Mouse (Mus musculus) forebrain, postnatal 0 days (tissue): Measurements from ENCODE around the gene Decr2. TPM values are rescaled to one million over a fixed set of nuclear protein-coding genes. Genes with fewer than 3 reads are reported as not detected.
"Not testable (repeated sequence)": the region's sequence is repeated elsewhere in the genome, so short reads cannot be mapped to it uniquely, and the experiment has no call there.

ENCODE experiments used
- ATAC-seq: fragments of 200-750 bp; cut with Nextera tagmentation; 2 replicates; pipeline ENCODE4 v1.8.0; 2017; ENCODE audit warnings: mild to moderate bottlenecking, moderate library complexity
- DNase-seq: peaks from one replicate; pipeline ENCODE4 v3.0.0-alpha.2; 2015
- H3K27ac ChIP-seq: fragments of 300-500 bp; sonication (generic); 2 replicates; pipeline ENCODE4 v1.5.1; 2014; ENCODE audit warnings: low read depth, mild to moderate bottlenecking, antibody characterized with exemption, low read length, moderate library complexity, mixed read lengths
- H3K27me3 ChIP-seq: fragments of 300-500 bp; sonication (generic); 2 replicates; pipeline ENCODE4 v1.6.1; 2014; ENCODE audit warnings: mild to moderate bottlenecking, low read length, mixed read lengths; ENCODE audit not compliant: insufficient read depth
- H3K36me3 ChIP-seq: fragments of 300-500 bp; sonication (generic); 2 replicates; pipeline ENCODE4 v1.6.1; 2014; ENCODE audit warnings: mild to moderate bottlenecking, moderate library complexity; ENCODE audit not compliant: insufficient read depth
- H3K4me1 ChIP-seq: fragments of 300-500 bp; sonication (generic); 2 replicates; pipeline ENCODE4 v1.6.1; 2014; ENCODE audit warnings: antibody characterized with exemption; ENCODE audit not compliant: insufficient read depth
- H3K4me2 ChIP-seq: fragments of 300-500 bp; sonication (generic); 2 replicates; pipeline ENCODE4 v1.6.1; 2014; ENCODE audit warnings: low read depth, mild to moderate bottlenecking, moderate library complexity
- H3K4me3 ChIP-seq: fragments of 300-500 bp; sonication (generic); 2 replicates; pipeline ENCODE4 v1.5.1; 2014; ENCODE audit warnings: low read depth, low read length, mixed read lengths
- H3K9ac ChIP-seq: fragments of 300-500 bp; sonication (generic); 2 replicates; pipeline ENCODE4 v1.6.1; 2014; ENCODE audit warnings: mild to moderate bottlenecking
- H3K9me3 ChIP-seq: fragments of 300-500 bp; sonication (generic); 2 replicates; pipeline ENCODE4 v1.6.1; 2016; ENCODE audit warnings: low read length
- CTCF ChIP-seq: sonication (generic); IDR thresholded peaks from 2 replicates; pipeline ENCODE4 v1.5.1; 2016; ENCODE audit warnings: antibody characterized with exemption, control low read depth, low read depth
- WGBS: fragments of 180-500 bp; shearing (Covaris S2); extraction: QIAGEN DNeasy Blood & Tissue Kit; methylation state at CpG from one replicate; pipeline ENCODE4 v1.1.7; 2014; 5-methylcytosine and 5-hydroxymethylcytosine counted together
- polyA plus RNA-seq: library from polyadenylated mRNA; unstranded; fragments of >200 nt; fragmentation: Nextera tagmentation; extraction: Ambion mirVana; gene quantifications from 2 replicates; pipeline ENCODE4 v1.2.1, GENCODE M21; 2015
- total RNA-seq: library from RNA; depleted of rRNA; stranded (reverse); fragments of >200 nt; gene quantifications from 2 replicates; pipeline ENCODE4 v1.2.3, GENCODE M21; 2014

Decr2 gene
- total and polyA plus RNA-seq, 2 experiments from 2014 or later: 32.7 to 35.3 TPM

GRCm38 (mm10) chr17:26099316-26099715, 9.2 kb upstream of the Decr2 start:
- H3K9ac ChIP-seq, H3K27ac ChIP-seq: not testable (repeated sequence)

DNA sequence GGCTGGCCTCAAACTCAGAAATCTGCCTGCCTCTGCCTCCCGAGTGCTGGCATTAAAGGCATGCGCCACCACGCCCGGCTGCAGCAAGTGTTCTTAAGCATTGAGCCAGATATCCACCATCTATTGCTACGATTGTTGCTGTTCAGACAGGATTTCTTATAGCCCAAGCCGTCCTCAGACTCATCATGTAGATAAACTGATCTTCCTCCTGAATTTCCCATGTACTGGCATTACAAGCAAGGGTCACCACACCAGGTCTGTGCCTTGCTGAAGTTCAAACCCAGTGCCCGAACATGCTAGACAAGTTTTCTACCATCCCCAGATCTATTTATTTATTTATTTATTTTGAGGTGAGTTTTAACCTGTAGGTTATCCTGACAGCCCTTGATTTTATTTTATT, 8.3 kb upstream of the Decr2 start:
- Histone ChIP-seq H3K9ac (no peak overlapping the region), H3K9me3 (no peaks in the 10 kb centered on the region), H3K4me1 (no peaks in the 10 kb centered on the region), H3K4me2 (no peak overlapping the region), H3K36me3 (no peaks in the 10 kb centered on the region), H3K27me3 (no peaks in the 10 kb centered on the region), H3K27ac (no peak overlapping the region), H3K4me3 (no peak overlapping the region)
- DNase-seq (no peak), ATAC-seq (no peak)
- WGBS: 91% methylated on average over 7 of the region's 7 CpGs
- TF ChIP-seq CTCF: no peak

More at GRCm38 (mm10) chr17:26099316-26099715, 9.2 kb upstream of the Decr2 start:
- peak; percentile 50 for TF ChIP-seq CTCF
- H3K4me1 ChIP-seq, H3K9me3 ChIP-seq, H3K27me3 ChIP-seq, ATAC-seq, DNase-seq, H3K4me3 ChIP-seq, H3K36me3 ChIP-seq, H3K4me2 ChIP-seq: not testable (repeated sequence)
- WGBS: 62% methylated on average over 3 of the region's 3 CpGs

- WGBS: 3% methylated on average over 47 of the region's 47 CpGs
- Histone ChIP-seq H3K27ac (peak within 1 kb of the TSS; percentile 66), H3K9me3 (no peaks in the 10 kb centered on the region), H3K4me1 (no peaks in the 10 kb centered on the region), H3K4me3 (peak within 1 kb of the TSS; percentile 54), H3K9ac (peak within 1 kb of the TSS; percentile 70), H3K4me2 (peak within 1 kb of the TSS; percentile 88), H3K36me3 (no peaks in the 10 kb centered on the region; the same call in 1 of the 2 replicates), H3K27me3 (no peaks in the 10 kb centered on the region)
- DNase-seq (peak; percentile 79), ATAC-seq (peak; percentile 79)
- TF ChIP-seq CTCF: peak; percentile 7; the same call in 1 of the 2 replicates
These were observed 5.1 kb upstream of the Decr2 start, which contains the start of gene Nme4 for GRCm38 (mm10) chr17:26095121-26095740. Gene Nme4 (minus strand): TSS chr17:26095602.

DNA sequence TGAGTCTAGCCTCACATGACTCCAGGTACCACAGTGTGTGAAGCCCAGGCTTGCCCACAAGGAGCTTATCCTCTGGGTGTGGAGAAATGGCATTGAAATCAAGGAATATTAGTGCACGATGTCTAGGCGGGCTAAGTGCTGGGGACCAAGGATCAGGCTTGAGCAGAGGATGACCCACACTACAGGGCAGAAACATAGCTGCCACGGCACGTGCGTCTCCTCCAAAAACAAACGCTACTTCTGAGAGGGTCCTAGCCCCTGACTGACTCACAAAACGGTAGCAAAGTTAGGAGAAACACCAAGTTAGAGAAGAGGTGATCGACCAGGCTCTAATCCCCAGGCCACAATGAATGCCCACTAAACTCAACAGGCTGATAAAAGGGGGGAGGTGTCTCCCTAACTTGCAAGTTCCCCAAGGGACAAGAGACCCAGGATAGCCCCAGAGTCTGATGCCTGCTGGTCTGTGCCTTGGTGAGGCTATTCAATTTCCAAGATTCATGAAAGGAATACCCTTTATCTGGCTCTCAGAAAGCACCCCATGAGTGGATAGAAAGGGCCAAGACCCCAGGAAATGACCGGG, 4.5 kb upstream of the Decr2 start:
- no peak for TF ChIP-seq CTCF
- H3K27me3 ChIP-seq: no peaks in the 10 kb centered on the region
- peak overlapping the region; percentile 54 for H3K4me3 ChIP-seq
- DNase-seq: no peak
- H3K9ac ChIP-seq: peak overlapping the region; percentile 70
- no peaks in the 10 kb centered on the region for H3K9me3 ChIP-seq
- H3K4me2 ChIP-seq: peak overlapping the region; percentile 88
- H3K36me3 ChIP-seq: no peaks in the 10 kb centered on the region; the same call in 1 of the 2 replicates
- H3K4me1 ChIP-seq: no peaks in the 10 kb centered on the region
- peak overlapping the region; percentile 66; the same call in 1 of the 2 replicates for H3K27ac ChIP-seq
- 30% methylated on average over 9 of the region's 9 CpGs for WGBS
- no peak for ATAC-seq

GRCm38 (mm10) chr17:26087059-26087564, 3.0 kb downstream of the Decr2 start:
- Histone ChIP-seq H3K9me3 (no peaks in the 10 kb centered on the region), H3K9ac (no peak overlapping the region), H3K27me3 (no peaks in the 10 kb centered on the region), H3K36me3 (no peaks in the 10 kb centered on the region; the same call in 1 of the 2 replicates), H3K4me1 (no peaks in the 10 kb centered on the region), H3K4me2 (no peak overlapping the region), H3K4me3 (no peak overlapping the region), H3K27ac (no peak overlapping the region)
- ATAC-seq (no peak), DNase-seq (no peak)
- TF ChIP-seq CTCF: no peak
- 92% methylated on average over 9 of the region's 9 CpGs for WGBS

- Histone ChIP-seq H3K27ac (no peak overlapping the region), H3K4me1 (no peaks in the 10 kb centered on the region), H3K4me2 (no peak overlapping the region), H3K4me3 (no peak overlapping the region), H3K9ac (no peak overlapping the region), H3K36me3 (0 out of 2 replicates have a peak, but pooled peaks cover 5% of the 10 kb centered on the region), H3K27me3 (no peaks in the 10 kb centered on the region), H3K9me3 (no peaks in the 10 kb centered on the region)
- WGBS: 48% methylated on average over 2 of the region's 2 CpGs
- no peak for TF ChIP-seq CTCF
- ATAC-seq: no peak
- no peak for DNase-seq
These were observed 9.3 kb downstream of the Decr2 start for GRCm38 (mm10) chr17:26080867-26081266.

DNA sequence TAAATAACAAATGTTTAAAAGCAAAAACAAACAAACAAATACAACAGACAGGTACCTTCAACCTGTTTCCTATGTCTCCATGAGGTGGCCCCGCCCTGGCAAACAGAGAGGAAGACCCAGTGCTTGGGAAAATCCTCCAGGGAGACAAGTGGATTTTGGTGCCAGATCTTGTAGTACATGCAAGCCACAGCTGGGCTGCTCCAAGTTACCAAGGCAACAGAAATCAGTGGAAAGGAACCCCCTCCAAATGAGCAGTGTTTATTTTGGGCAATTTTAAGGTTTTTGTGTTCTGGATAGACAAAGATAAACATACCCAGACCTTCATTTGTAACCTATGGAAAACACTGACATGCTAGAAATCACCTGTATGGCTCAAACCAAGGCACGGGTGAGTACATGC, 11.3 kb downstream of the Decr2 start:
- WGBS: 65% methylated on average over 2 of the region's 2 CpGs
- H3K4me2 ChIP-seq: no peak overlapping the region
- no peaks in the 10 kb centered on the region for H3K27me3 ChIP-seq
- peak; percentile 87 for ATAC-seq
- TF ChIP-seq CTCF: peak; percentile 26; the same call in 1 of the 2 replicates
- no peak overlapping the region for H3K9ac ChIP-seq
- 0 out of 2 replicates have a peak, but pooled peaks cover 5% of the 10 kb centered on the region for H3K36me3 ChIP-seq
- DNase-seq: peak; percentile 75
- H3K9me3 ChIP-seq: no peaks in the 10 kb centered on the region
- 0 out of 2 replicates have a peak overlapping the region, but pooled peaks have one; percentile 47 for H3K27ac ChIP-seq
- no peak overlapping the region for H3K4me3 ChIP-seq
- no peaks in the 10 kb centered on the region for H3K4me1 ChIP-seq
